Mouse (Mus musculus) erythroblast, embryonic 14.5 days (primary cell): ENCODE results near the gene Nup93.

Source experiments
- GATA1 ChIP-seq: IDR thresholded peaks from 2 replicates; pipeline ENCODE4 v1.6.1; 2012; ENCODE audit warnings: low read length, inconsistent platforms, mixed read lengths
- TAL1 ChIP-seq: IDR thresholded peaks from 3 replicates; pipeline ENCODE4 v1.6.1; 2012; ENCODE audit warnings: low read length, inconsistent platforms, mixed read lengths

DNA sequence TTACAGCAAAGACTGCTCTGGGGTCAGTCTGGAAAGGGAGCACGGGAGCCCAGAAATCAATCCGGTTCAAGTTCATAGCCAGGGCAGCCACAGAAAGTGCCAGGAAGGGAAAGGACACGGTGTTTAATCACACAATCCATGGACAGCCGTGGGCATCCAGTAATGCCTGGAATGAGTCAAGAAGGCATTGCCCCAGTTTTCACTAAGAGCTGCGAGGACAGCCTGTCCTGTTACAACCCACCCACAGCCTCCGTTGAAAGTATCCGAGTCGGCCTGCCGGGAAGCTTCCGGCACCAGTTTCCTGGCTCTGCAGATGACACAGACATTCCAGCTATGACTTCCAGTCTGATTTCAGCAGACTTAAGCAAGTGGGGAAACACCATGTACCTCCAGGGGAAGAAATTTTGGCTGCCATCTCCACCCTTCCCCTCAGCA, 43.0 kb upstream of the Nup93 start:
- TF ChIP-seq GATA1 (no peak), TAL1 (no peak)
